In genomic region chr11:87736647-87737134, GRCm38 (mm10) we compare ENCODE assay signal across 8 mouse cellular contexts. TPM values are rescaled to one million over a fixed set of nuclear protein-coding genes. Genes with fewer than 3 reads are reported as not detected.
DNase-seq lines count a peak whose midpoint lies in the region; ATAC-seq and TF ChIP-seq lines count a peak whose summit lies in the region.

No protein-coding gene starts in this region.

- WGBS in heart, embryonic 12.5 days: 3% methylated on average over 31 of the region's 31 CpGs
- 1% methylated on average over 31 of the region's 31 CpGs for WGBS in kidney, embryonic 15.5 days
- WGBS in liver, embryonic 16.5 days (ENCODE audit: insufficient replicate concordance): 1% methylated on average over 31 of the region's 31 CpGs
- under 1% methylated on average over 31 of the region's 31 CpGs for WGBS in stomach, embryonic 16.5 days

- H3ac ChIP-seq in C2C12 (ENCODE audit: control insufficient read depth, insufficient read length, low read depth): peak overlapping the region; percentile 46

- DNase-seq in adrenal gland, postnatal 14 days: peak; percentile 78
- peak; percentile 67 for DNase-seq in neural tube, embryonic 10.5 days (ENCODE audit: extremely low spot score, low spot score)

- H3K79me2 ChIP-seq in C2C12 (ENCODE audit: control insufficient read depth, insufficient read depth): peaks cover 12% of the 10 kb centered on the region

- TF ChIP-seq CTCF in C2C12 (IDR thresholded peaks at IDR 0.05; ENCODE audit: control insufficient read depth, insufficient read depth, insufficient read length): no peak

- peak overlapping the region; percentile 27 for H3K4me3 ChIP-seq in C2C12 (ENCODE audit: insufficient read depth, poor library complexity, severe bottlenecking)
- H3K4me3 ChIP-seq in heart, embryonic 12.5 days: peak overlapping the region; percentile 71
- peak overlapping the region; percentile 70 for H3K4me3 ChIP-seq in kidney, embryonic 15.5 days (replicated peaks)
- H3K4me3 ChIP-seq in liver, embryonic 16.5 days (ENCODE audit: low read depth, low read length): peak overlapping the region; percentile 74
- H3K4me3 ChIP-seq in stomach, embryonic 16.5 days (replicated peaks; ENCODE audit: low read length): peak overlapping the region; percentile 85

- peaks cover 19% of the 10 kb centered on the region for H3K36me3 ChIP-seq in C2C12 (ENCODE audit: control insufficient read depth, insufficient read depth)
- peaks cover 18% of the 10 kb centered on the region for H3K36me3 ChIP-seq in heart, embryonic 12.5 days
- H3K36me3 ChIP-seq in kidney, embryonic 15.5 days: peaks cover 27% of the 10 kb centered on the region
- peaks cover 21% of the 10 kb centered on the region for H3K36me3 ChIP-seq in liver, embryonic 16.5 days (ENCODE audit: control insufficient read depth, insufficient read depth)
- peaks cover 5% of the 10 kb centered on the region; the same call in 1 of the 2 replicates for H3K36me3 ChIP-seq in stomach, embryonic 16.5 days (ENCODE audit: control insufficient read depth, insufficient read depth, low read length)

- peak overlapping the region; percentile 85 for H3K9ac ChIP-seq in heart, embryonic 12.5 days
- H3K9ac ChIP-seq in kidney, embryonic 15.5 days: peak overlapping the region; percentile 51
- H3K9ac ChIP-seq in liver, embryonic 16.5 days (ENCODE audit: low read depth, low read length): peak overlapping the region; percentile 63
- peak overlapping the region; percentile 70 for H3K9ac ChIP-seq in stomach, embryonic 16.5 days (ENCODE audit: low read length)

- H3K79me3 ChIP-seq in C2C12 (ENCODE audit: low read depth): peaks cover 4% of the 10 kb centered on the region

- peaks cover 23% of the 10 kb centered on the region for H3K27me3 ChIP-seq in C2C12 (ENCODE audit: control insufficient read depth, insufficient read depth, insufficient read length)
- 0 out of 2 replicates have a peak, but pooled peaks cover 5% of the 10 kb centered on the region for H3K27me3 ChIP-seq in heart, embryonic 12.5 days (replicated peaks)
- H3K27me3 ChIP-seq in kidney, embryonic 15.5 days: no peaks in the 10 kb centered on the region
- H3K27me3 ChIP-seq in liver, embryonic 16.5 days (ENCODE audit: control insufficient read depth, insufficient read depth, low read depth, low read length): no peaks in the 10 kb centered on the region
- H3K27me3 ChIP-seq in stomach, embryonic 16.5 days (ENCODE audit: control insufficient read depth, insufficient read depth, low read length): no peaks in the 10 kb centered on the region

- H3K4me2 ChIP-seq in heart, embryonic 12.5 days: peak overlapping the region; percentile 80
- peak overlapping the region; percentile 93 for H3K4me2 ChIP-seq in kidney, embryonic 15.5 days
- H3K4me2 ChIP-seq in liver, embryonic 16.5 days (ENCODE audit: low read depth, low read length): peak overlapping the region; percentile 98
- peak overlapping the region; percentile 63 for H3K4me2 ChIP-seq in stomach, embryonic 16.5 days (ENCODE audit: low read depth, low read length)

- H3K9me3 ChIP-seq in heart, embryonic 12.5 days (replicated peaks): no peaks in the 10 kb centered on the region
- no peaks in the 10 kb centered on the region for H3K9me3 ChIP-seq in kidney, embryonic 15.5 days (replicated peaks)
- no peaks in the 10 kb centered on the region for H3K9me3 ChIP-seq in liver, embryonic 16.5 days (replicated peaks; ENCODE audit: control insufficient read depth, low read length)
- H3K9me3 ChIP-seq in stomach, embryonic 16.5 days (replicated peaks; ENCODE audit: control insufficient read depth, low read length): no peaks in the 10 kb centered on the region

- peak; percentile 72 for ATAC-seq in erythroblast, adult 5-6 weeks (replicated peaks; ENCODE audit: low FRiP score, poor library complexity, severe bottlenecking)
- peak; percentile 83 for ATAC-seq in heart, embryonic 12.5 days (ENCODE audit: insufficient number of reproducible peaks, low FRiP score)
- peak; percentile 83 for ATAC-seq in kidney, embryonic 15.5 days (replicated peaks; ENCODE audit: low FRiP score)
- peak; percentile 75 for ATAC-seq in liver, embryonic 16.5 days (ENCODE audit: low read depth)
- peak; percentile 75 for ATAC-seq in stomach, embryonic 16.5 days (ENCODE audit: insufficient read depth, low FRiP score)

- H3K4me1 ChIP-seq in heart, embryonic 12.5 days (replicated peaks): peaks cover 28% of the 10 kb centered on the region
- H3K4me1 ChIP-seq in kidney, embryonic 15.5 days: peaks cover 19% of the 10 kb centered on the region
- peaks cover 54% of the 10 kb centered on the region for H3K4me1 ChIP-seq in liver, embryonic 16.5 days (ENCODE audit: control insufficient read depth, low read depth, low read length)
- peaks cover 7% of the 10 kb centered on the region for H3K4me1 ChIP-seq in stomach, embryonic 16.5 days (ENCODE audit: control insufficient read depth, insufficient read depth, low read length)

- H3K27ac ChIP-seq in heart, embryonic 12.5 days (ENCODE audit: poor library complexity, severe bottlenecking): peak overlapping the region; percentile 83
- H3K27ac ChIP-seq in kidney, embryonic 15.5 days: peak overlapping the region; percentile 85
- peak overlapping the region; percentile 95 for H3K27ac ChIP-seq in liver, embryonic 16.5 days (ENCODE audit: low read length)
- peak overlapping the region; percentile 75 for H3K27ac ChIP-seq in stomach, embryonic 16.5 days (ENCODE audit: low read length)

TF ChIP-seq in C2C12, 6 proteins besides CTCF, POLR2A, EP300 and RAD21:
- no peak for TF ChIP-seq FOSL1 (IDR thresholded peaks at IDR 0.05; ENCODE audit: insufficient read depth, low read length, poor library complexity, severe bottlenecking)
- no peak for TF ChIP-seq MYOD1 (IDR thresholded peaks at IDR 0.05; ENCODE audit: control insufficient read depth, insufficient read length, low read depth)
- no peak for TF ChIP-seq MAX (IDR thresholded peaks at IDR 0.05)
- TF ChIP-seq USF1 (IDR thresholded peaks at IDR 0.05; ENCODE audit: low read depth): no peak
- no peak for TF ChIP-seq MYOG (IDR thresholded peaks at IDR 0.05; ENCODE audit: control insufficient read depth, extremely low read depth, insufficient read length)
- no peak for TF ChIP-seq CEBPB (IDR thresholded peaks at IDR 0.05; ENCODE audit: low read depth)

RNA-seq across cellular contexts. Expression of gene Supt4a, which starts 0.7 kb away (rescaled TPM):
- polyA plus RNA-seq in C2C12 (2012; fragmentation: generic; extraction: Trizol): 214 TPM
- total RNA-seq in adrenal gland, postnatal 14 days (2021): 56.5 and 74.2 TPM in 2 replicates
- total RNA-seq in erythroblast, adult 5-6 weeks (2015; ENCODE audit: low replicate concordance): 133 and 166 TPM in 2 replicates
- total RNA-seq in erythroblast, adult 5-6 weeks (2017; ENCODE audit: low replicate concordance): 103 and 121 TPM in 2 replicates
- polyA plus RNA-seq in heart, embryonic 12.5 days (2016; fragmentation: Nextera tagmentation; extraction: Ambion mirVana): 99.6 and 101 TPM in 2 replicates
- 164 and 168 TPM in 2 replicates for polyA plus RNA-seq in kidney, embryonic 15.5 days (2015; fragmentation: Nextera tagmentation; extraction: Ambion mirVana)
- polyA plus RNA-seq in liver, embryonic 16.5 days (2015; fragmentation: Nextera tagmentation; extraction: Ambion mirVana): 180 and 196 TPM in 2 replicates
- 116 and 119 TPM in 2 replicates for polyA plus RNA-seq in stomach, embryonic 16.5 days (2015; fragmentation: Nextera tagmentation; extraction: Ambion mirVana)

RNA-seq across cellular contexts. Expression of gene Tspoap1, which starts 23.6 kb away (rescaled TPM):
- not detected for polyA plus RNA-seq in C2C12 (2012; fragmentation: generic; extraction: Trizol)
- 2.8 and 3.9 TPM in 2 replicates for total RNA-seq in adrenal gland, postnatal 14 days (2021)
- 4.2 and 5.4 TPM in 2 replicates for total RNA-seq in erythroblast, adult 5-6 weeks (2015; ENCODE audit: low replicate concordance)
- total RNA-seq in erythroblast, adult 5-6 weeks (2017; ENCODE audit: low replicate concordance): 5.4 and 16.6 TPM in 2 replicates
- polyA plus RNA-seq in heart, embryonic 12.5 days (2016; fragmentation: Nextera tagmentation; extraction: Ambion mirVana): 0.21 and 0.78 TPM in 2 replicates
- 4.4 and 5.1 TPM in 2 replicates for polyA plus RNA-seq in kidney, embryonic 15.5 days (2015; fragmentation: Nextera tagmentation; extraction: Ambion mirVana)
- polyA plus RNA-seq in liver, embryonic 16.5 days (2015; fragmentation: Nextera tagmentation; extraction: Ambion mirVana): 1.7 and 2.7 TPM in 2 replicates
- polyA plus RNA-seq in stomach, embryonic 16.5 days (2015; fragmentation: Nextera tagmentation; extraction: Ambion mirVana): 1.5 and 1.7 TPM in 2 replicates

RNA-seq across cellular contexts. Expression of gene Mpo, which starts 56.7 kb away (rescaled TPM):
- polyA plus RNA-seq in C2C12 (2012; fragmentation: generic; extraction: Trizol): not detected
- 0.64 and 1.4 TPM in 2 replicates for total RNA-seq in adrenal gland, postnatal 14 days (2021)
- total RNA-seq in erythroblast, adult 5-6 weeks (2015; ENCODE audit: low replicate concordance): 1,764 and 1,778 TPM in 2 replicates
- 605 and 1,001 TPM in 2 replicates for total RNA-seq in erythroblast, adult 5-6 weeks (2017; ENCODE audit: low replicate concordance)
- polyA plus RNA-seq in heart, embryonic 12.5 days (2016; fragmentation: Nextera tagmentation; extraction: Ambion mirVana): 2.8 and 6.7 TPM in 2 replicates
- polyA plus RNA-seq in kidney, embryonic 15.5 days (2015; fragmentation: Nextera tagmentation; extraction: Ambion mirVana): 4.2 and 5.7 TPM in 2 replicates
- polyA plus RNA-seq in liver, embryonic 16.5 days (2015; fragmentation: Nextera tagmentation; extraction: Ambion mirVana): 420 and 425 TPM in 2 replicates
- 17.4 and 19.0 TPM in 2 replicates for polyA plus RNA-seq in stomach, embryonic 16.5 days (2015; fragmentation: Nextera tagmentation; extraction: Ambion mirVana)

Comparison
In these comparisons a context has a peak if more than half of its experiments do, and no peak if none do; other contexts are left out.
1. Peak in every context shown above with its lines: DNase-seq, ATAC-seq, H3K4me3 ChIP-seq and H3K27ac ChIP-seq.
2. H3K4me3 ChIP-seq: peak in every context shown above with its lines; median percentile 85 in stomach, embryonic 16.5 days; 74 in liver, embryonic 16.5 days; 71 in heart, embryonic 12.5 days; 70 in kidney, embryonic 15.5 days; 27 in C2C12.
3. RNA of gene Mpo, which starts 56.7 kb away (polyA plus RNA-seq): 420 to 425 TPM in liver, embryonic 16.5 days; 17.4 to 19.0 TPM in stomach, embryonic 16.5 days, 2.8 to 6.7 TPM in heart, embryonic 12.5 days, 4.2 to 5.7 TPM in kidney, embryonic 15.5 days and not detected in C2C12 (single experiment); every median in the first group is over 10 times any median in the second.